Mouse (Mus musculus) G1E-ER4 (cell line): ENCODE measurements at regions not wholly inside any gene's neighbourhood (a gene's known extent, or its start where the extent isn't known, plus 50 kb on each side); places are given as distances from the start of the nearest gene placed in this dataset.

ENCODE experiments used
- GATA1 ChIP-seq: IDR thresholded peaks from one replicate; pipeline ENCODE4 v1.8.0; 2012; ENCODE audit warnings: low read length, inconsistent platforms

DNA sequence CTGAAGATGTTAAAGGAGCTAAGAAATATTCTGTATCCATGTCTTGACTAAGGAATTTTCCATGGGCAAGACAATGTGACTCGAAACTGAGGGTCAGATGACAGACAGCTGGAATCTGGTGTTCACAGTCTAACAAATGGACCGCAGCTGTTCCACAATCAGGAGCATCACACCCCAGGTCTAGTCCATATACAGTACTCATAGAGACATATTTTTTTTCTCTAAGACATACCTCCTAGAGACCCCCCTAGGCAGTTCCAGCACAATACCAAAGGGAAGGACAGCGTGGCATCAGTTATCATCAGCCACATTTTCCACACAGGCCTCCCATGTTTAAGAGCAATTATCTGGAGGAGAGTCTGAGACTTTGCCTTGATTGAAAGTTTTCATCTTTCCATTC lies 878.8 kb downstream of the Stpg2 start:
- no peak for TF ChIP-seq GATA1

DNA sequence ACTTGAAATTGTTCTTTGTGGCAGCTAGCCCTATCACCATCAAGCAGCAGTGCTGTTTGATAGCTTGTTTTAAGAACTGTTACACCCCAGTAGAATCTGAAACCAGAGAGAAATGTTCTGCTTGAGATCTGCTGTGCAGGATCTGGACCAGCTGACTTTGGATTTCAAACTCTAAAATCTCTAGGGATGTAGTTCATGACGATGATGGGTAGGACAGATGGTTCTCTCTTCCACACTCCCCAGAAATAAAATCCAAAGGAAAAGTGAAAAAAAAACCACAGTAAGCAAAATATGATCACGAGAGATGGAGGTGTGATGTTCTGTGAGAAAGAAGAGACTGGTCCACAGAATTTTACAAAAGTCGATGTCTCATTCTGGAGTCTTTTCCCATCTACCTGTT lies 879.9 kb downstream of the Stpg2 start:
- TF ChIP-seq GATA1: no peak

DNA sequence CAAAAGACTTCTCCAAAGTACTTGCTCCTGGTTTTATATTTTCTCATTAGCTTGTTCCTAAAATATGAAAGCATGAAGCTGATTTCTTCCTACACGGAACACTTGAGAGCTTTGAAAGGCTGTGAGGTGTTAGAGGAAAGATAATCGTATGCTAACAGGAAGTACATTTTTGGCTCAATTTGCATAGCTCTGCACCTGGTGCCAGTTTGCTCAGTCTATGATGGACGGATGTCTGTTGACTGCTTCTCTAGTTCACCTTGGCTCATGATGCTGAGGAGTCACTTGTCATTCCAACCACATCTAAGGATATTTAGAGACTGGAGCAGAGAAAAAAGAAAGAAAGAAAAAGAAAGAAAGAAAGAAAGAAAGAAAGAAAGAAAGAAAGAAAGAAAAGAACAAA lies 882.5 kb downstream of the Stpg2 start:
- no peak for TF ChIP-seq GATA1

DNA sequence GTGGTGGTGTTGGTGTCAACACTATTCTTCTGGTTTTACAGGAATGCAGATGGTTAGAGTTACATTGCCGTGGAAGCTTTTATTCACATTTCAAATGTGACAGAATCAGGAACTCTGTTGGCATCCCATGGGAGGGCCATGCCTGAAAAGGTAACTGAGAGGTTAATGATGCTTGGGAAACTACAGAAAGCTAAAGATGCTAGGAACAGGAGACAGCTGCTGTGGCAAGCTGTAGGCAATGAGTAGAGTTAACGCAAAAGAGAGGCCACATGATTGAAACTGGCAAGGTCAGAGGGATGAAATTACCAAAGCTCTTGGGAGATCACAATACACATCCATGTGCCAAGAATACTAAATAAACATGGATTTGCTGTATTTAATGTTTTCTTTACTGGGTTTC lies 886.4 kb downstream of the Stpg2 start:
- TF ChIP-seq GATA1: no peak

DNA sequence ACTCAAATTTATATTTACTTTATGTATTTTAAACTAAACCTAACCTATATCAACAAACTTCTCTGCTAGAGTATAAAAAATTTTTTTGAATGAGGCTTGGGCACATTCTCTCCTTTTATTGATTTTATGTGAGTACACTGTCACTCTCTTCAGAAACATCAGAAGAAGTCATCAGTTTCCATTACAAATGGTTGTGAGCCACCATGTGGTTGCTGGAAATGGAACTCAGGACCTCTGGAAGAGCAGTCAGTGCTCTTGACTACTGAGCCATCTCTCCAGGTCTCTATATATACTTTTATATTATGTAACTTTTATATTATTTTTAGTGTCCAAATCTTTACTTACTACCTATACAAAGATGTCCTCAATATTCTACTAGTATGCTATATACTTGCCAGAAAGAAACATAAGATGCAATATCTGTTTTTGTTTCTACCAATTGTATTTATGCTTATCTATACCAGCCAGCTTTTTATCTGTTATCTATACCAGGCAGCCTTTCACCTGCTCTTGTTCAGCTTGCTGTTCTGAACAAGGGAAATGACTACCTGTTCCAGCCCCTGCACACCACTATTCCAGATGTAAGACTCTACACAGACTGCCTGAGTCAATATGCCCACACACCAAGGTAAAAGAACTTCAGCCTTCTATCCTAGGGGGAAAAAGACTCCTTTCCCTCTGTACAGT lies 891.5 kb downstream of the Stpg2 start:
- TF ChIP-seq GATA1: no peak

DNA sequence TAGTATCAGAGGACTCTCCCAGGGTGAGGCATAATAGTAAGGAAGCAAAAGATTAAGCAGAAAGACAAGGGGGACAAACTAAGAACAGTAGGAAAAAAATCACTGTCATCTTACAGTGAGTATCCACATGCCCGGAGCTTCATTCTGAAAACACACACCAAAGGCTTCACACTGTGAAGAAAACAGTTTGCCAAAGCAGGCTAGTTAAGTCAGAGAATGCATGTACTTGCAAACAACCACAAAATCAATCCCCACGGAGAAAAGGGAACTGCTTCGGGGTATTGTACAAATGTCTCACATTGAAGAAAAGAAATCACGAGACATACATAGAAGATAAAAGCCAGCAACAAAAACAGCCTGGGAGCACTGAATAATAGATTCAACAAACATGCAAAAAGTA lies 903.9 kb downstream of the Stpg2 start:
- no peak for TF ChIP-seq GATA1

DNA sequence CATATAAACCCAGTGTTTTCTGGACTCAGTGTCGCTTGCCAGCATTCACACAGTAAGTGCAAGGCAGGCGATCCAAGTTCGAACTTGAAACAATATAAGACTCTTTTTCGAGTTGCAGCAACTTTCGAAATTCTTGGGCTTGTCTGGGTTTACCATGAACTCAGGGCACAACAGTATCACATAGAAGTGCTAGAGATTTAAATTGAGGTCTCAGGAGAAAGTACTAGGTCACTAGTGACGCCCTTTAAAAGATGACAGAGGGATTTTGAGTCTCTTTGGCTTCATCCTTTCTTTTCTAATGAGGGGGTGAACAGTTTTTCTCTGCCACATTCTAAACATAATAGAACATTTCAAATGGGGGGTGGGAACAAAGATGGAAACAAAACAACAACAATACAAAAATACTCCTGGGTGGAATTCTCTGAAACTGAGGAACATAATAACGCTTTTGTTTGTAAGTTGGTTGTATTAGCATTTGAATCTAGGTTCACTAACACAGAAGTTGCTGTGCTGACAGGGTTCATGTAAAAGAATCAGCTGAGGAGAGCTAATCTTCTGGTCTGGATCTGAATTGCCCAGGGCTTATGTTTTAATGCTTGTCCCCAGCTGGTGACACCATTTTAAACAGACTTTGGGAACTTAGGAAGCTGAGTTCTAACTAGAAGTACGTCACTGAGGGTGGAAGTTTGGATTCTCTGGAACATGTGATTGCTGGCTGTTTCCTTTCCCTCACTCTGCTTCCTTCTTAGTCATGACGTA lies 906.1 kb downstream of the Stpg2 start:
- TF ChIP-seq GATA1: no peak

DNA sequence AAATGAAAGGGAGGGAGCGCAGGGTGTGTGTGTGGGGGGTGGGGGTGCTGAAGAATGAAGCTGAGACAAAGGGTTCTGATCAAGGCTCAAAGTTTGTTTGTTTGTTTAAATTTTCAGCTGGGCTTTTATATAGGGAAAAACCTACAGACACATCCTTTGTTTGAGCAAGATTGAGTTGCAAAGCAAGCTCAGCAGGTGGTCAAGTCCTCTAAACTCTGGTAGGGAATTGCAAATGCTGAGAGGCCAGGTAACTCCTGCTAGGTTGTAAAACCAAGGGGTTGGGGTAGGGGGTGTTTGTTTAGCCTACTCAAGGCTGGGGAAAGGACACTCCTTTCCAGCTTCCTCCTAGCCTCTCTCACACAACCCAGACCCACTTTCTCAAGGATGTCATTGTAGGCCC lies 909.6 kb downstream of the Stpg2 start:
- no peak for TF ChIP-seq GATA1

DNA sequence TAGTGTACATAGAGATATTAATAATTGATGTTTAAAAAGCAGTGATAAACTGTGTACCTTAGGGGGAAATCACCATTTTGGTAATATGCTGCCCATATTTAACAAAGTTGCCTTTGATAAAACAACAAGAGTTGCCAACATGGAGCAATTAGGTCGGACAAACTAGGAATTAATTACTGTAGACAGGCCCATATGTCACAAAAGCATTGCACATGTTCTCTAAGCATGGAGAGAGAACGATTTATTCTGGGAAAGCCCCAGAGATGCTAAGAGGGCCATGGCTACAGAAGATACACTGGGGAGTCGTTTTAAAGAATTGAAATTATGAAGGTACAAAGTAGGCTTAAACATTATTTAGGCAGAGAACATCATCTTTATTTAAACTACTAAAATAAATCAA lies 921.8 kb downstream of the Stpg2 start:
- TF ChIP-seq GATA1: no peak

DNA sequence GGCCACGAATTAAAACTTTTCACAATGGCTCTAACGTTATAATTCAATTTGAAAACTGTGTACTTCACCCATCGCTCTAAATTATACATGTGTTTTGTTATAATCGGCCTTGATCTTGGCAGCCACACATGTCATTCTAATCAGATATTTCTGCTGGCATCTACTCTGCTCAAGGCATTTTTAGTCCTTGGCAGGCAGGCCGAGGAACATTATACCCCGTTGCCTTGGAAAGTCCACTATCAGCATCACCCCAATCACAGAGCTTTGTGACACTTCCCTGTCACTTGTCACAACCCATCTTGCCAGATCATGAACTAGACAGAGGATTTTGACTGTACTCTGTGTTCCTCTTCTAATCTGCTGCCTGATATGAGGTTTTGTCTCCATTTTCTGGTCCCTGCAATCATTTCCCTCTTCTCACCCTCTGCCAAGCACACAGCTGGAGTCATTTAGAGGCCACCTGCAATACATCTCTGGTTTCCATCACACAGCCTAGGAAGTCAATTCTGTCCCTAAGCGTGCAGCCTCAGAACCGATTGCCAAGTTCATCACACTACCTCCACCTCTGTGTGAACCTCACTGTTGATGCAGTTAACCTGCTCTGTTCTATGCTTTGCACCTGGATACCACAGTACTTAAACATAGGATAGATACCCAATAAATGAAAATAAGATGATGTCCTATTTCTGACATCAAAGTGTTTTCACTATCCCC lies 923.7 kb downstream of the Stpg2 start:
- no peak for TF ChIP-seq GATA1

DNA sequence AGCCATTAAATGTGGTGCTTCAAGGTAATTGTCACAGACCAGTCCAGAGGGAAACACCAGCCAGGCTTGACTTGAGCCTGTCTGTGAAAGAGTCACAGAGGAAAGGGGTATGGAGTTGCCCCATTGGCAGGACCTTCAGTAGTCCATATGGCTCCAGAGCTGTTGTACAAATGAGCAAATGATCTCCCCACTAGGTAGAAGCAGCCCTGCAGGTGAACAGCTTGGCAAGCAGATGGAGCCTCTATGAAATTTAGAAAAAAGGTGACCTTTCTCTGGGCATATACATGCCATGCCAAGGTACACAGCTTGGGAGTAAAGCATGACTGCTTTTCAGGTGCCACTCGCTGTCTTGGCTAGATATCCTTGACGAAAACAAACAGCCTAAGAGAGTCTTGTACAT lies 938.4 kb downstream of the Stpg2 start:
- no peak for TF ChIP-seq GATA1

DNA sequence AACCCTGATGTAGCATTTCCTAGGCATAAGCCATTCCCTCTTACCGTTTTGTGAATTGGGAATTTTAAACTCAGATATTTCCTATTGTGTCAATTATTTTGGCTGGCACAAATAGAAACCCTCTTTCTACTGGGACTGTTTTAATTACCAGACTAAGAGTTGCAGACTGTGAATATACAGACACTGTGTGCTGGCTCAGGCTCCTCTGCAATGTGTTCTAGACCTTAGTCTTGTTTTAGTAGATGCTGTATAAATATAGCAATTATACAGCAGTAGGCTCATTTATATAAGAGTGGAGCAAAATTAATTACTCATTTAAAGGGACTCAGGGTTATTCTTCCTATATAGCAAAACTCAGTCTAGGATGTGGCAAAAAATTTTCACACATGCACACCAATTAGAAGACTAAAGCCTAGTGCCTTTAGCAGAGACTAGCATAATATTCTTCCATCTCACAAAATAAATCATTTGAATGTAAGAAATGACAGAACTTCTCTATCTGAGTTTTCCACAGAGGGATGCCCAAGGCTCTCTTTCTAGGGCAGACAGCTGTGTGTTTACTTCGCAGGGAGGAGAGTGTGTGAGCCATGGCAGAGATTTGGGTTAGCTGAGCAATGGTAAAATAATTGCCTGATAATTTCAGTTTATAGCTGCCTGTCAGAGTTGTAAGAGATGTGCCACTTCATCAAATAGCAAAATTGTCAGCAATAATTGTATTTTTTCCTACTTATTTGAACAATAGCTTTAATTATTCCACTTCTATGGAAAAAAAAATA lies 941.9 kb downstream of the Stpg2 start:
- no peak for TF ChIP-seq GATA1

DNA sequence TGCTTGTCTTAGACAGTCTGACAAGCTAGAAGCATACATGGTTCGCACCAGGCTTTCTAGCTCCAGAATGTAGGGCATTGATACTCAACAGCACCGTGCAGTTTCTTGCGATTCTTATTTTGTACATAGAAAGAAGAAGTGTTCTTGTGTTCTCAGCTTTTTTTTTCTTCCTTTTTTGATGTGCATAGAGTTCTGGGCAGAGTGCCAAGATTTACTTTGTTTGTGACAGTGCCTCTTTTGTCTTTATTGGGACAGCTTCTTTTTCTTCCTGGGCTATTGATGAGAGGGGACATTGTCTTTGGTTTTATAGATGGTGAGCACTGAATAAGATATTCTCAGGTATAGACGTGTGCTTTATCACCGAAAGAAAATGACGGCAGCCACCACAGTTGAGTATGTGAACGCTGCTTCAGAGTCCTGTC lies 945.0 kb downstream of the Stpg2 start:
- no peak for TF ChIP-seq GATA1

DNA sequence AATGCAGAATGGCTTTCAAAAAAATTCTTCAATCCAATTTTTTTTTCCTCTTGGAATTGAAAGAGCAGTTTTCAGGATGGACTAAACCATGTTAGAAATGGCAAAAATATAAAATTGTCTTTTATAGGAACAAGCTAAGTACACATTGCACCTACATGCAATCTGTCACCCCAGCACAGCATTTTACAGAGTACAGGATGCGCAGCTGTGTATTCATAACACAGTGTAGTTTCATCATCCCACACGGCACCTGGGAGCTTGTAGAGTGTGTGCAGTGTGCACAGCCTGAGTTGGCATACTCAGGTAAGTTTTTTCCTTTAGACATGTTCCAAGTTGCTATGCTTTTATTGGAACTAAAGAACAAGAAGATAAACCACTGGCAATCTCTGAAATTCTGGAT lies 974.0 kb downstream of the Stpg2 start:
- no peak for TF ChIP-seq GATA1

DNA sequence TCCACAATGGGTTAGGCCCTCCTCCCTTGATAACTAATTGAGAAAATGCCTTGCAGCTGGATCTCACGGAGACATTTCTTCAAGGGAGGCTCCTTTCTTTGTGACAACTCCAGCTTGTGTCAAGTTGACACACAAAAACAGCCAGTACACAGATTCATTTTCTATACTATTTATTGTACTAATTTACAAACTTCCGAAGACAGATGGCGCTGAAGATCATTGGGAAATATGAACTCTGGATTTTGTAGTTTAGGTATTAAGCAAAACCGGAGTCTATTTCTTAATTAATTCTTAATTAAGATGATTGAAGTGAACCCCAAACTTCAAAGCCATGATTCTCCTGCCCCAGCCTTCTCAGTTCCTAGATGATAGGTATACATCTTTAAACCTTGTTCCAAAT lies 977.2 kb downstream of the Stpg2 start:
- no peak for TF ChIP-seq GATA1

DNA sequence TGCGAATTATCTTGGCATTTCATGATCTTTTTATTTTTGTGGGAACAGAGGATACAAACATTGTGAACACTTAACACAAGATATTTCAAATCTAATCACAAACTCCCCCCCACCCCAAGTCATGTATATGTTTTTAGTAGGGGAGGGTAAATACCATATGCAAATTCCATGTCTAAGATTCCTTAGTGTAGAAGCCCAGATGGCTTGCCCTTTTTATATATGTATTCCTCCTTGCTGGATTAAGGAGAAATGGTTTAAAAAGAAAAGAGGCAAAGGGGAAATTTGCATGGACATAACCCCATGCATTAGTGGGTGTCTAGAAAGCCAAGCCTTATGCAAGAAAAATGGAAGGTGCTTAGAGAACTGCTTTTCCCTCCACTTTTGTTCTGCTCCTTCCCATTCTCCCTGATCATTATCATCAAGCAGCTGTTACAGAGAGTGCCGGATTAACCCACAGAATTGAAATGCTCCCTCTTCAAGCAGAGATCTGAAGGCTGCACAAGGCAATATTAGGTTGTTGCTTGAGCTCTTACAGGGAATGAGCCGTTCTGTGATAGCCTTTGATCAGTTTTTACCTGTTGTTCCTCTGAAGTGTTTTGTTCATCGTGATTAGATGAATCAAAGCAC lies 979.5 kb downstream of the Stpg2 start:
- TF ChIP-seq GATA1: no peak

DNA sequence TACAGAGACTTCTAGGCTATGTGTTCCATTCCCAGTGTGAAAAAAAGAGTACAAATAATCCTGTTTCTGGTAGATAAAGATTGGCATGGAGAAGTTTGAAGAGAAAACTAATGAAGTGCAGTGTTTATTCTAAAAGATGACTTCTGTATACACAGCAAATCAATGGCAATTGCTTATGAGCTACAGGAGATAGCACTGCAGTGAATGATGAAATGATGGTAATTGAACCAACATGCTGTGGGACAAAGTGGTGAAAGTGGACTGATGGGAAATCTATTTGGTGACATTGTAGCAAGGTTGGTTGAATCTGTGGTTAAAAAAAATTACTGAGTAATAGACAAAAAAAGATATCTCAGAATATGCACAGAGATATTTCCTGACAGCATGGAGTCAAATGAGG lies 1000.4 kb downstream of the Stpg2 start:
- TF ChIP-seq GATA1: no peak
